Mouse (Mus musculus): Measurements from ENCODE around the gene Tnfaip8l1.

The Tnfaip8l1 gene

DNA sequence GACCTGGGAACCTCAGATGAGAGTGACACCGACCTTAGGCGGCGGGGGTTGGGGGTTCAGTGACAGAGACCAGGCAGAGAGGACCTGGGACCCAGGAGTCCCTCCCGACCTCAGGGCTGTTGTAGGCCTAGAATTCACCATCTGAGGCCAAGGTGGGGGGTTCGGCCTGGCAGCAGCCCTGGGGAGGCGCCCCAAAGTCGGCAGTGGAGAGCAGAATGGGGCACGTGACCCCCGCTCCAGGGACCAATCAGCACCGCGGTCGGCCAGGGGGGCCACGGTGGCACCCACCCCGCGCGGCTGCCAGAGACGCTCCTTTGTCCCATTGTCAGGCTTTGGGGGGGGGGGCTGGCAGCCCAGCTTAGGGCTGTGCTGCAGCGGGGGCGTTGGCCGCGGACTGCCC lies 22.9 kb upstream of the Tnfaip8l1 start:
- no peak for DNase-seq

GRCm38 (mm10) chr17:56139858-56140595 lies 22.2 kb upstream of the Tnfaip8l1 start, which contains the start of gene Sema6b:
TSS of gene Sema6b (minus strand) at chr17:56140343.
- peak; percentile 79 for DNase-seq

DNA sequence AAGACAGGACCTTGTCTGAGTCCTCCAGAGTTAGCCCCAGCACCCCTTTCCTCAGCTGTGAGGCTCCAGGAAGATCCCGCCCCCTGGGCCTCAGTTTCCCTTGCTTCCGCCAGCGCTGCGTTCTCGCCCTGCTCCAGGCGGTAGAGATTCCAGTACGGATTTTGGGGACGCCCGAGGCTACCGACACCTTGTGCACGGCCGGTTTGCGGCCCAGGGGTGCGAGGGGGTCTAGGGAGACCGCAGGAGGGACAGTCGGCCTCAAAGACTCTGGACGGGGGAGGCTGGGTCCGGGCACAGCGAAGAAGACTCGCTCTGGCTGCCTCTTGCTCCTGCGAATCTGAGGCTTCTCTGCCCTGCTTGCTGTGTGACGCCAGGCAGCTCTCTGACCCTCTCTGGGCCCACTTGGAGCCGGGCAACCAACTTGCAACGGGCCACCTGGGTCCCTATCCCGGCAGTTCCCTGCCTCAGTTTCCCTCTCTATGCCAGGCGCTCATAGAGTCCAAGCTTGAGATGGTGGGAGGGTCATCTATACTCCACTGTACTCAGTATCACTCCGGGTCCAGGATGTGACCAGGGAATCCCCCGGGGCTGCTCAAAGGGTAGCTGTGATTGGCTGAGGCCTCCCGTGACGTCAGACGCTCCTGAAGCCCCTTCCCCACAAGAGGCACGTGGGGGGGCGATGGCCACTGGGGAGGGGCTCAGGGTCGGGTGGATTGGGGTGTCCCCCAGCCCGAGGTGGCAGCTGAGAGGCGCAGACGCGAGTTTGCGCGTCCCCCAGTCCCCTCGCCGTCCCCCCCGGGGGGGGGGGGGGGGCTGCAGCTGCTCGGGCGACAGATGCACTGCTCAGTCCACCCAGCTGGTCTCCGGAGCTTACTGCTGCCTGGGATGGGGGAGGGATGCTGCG lies 20.3 kb upstream of the Tnfaip8l1 start:
- DNase-seq: peak; percentile 58

GRCm38 (mm10) chr17:56144546-56144945 lies 17.7 kb upstream of the Tnfaip8l1 start:
- no peak for DNase-seq

DNA sequence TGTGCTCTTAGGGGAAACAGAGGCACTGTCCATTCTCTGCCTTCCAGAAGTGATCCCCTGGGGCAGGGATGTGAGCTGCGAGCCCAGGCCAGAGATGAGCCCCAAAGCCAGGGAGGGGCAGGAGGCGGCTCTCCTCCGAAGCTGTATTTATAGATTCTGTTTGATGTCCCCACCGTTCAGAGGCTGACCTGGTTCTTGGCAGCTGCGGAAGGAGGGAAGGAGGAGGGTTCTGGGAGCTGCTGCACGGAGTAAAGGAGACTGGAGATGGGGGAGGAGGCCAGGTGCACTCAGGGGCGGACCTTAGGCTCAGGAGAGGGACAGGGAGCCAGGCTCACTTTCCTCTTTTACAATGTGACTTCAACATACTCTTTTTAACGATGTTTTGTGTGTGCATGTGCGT lies 16.1 kb upstream of the Tnfaip8l1 start:
- no peak for DNase-seq

GRCm38 (mm10) chr17:56147420-56147819 lies 14.9 kb upstream of the Tnfaip8l1 start:
- DNase-seq: no peak

- no peak for DNase-seq
Observed at GRCm38 (mm10) chr17:56148280-56148679, 14.0 kb upstream of the Tnfaip8l1 start.

DNA sequence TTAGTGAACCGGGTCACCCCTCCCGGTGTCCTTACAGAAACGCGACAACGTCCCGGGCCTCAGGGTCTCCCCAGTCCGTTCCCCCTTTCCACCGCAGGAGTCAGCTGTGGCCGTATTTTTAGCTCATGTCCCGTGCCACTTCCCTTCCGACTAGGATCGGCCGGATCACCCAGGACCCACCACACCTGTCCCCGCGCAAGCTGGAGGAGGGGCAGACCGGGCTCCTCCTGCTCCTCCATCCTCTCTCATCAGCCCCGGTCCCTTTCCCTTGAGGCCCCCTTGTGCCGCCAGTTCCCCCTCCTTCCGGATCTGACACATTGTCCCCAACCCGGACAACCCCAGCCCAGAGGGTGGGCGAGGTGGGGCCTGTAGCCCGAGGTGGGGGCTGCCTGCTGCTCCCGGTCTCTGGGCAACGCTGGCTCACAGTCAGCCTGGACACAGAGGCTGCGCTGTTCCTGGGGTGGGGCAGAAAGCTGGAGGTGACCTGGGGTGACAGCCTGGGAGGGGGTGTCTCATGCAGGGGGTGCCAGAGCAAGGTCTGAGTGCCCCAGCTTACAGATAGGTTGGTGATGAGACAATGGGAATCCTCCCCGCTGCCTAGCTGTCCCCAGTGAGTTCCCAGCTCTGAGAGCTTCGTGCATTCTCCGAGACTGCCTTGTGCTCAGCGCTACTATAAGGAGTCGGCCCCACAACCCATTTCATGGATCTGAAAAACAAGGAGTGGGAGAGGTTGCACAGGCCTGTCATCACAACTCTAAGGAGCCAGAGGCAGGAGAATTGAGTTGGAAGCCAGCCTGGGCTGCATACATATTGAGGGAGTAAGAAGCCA lies 13.3 kb upstream of the Tnfaip8l1 start:
- DNase-seq: no peak

GRCm38 (mm10) chr17:56149897-56150296 lies 12.4 kb upstream of the Tnfaip8l1 start:
- DNase-seq: no peak

- peak; percentile 68 for DNase-seq
Observed at GRCm38 (mm10) chr17:56153643-56154042, 8.6 kb upstream of the Tnfaip8l1 start.

DNA sequence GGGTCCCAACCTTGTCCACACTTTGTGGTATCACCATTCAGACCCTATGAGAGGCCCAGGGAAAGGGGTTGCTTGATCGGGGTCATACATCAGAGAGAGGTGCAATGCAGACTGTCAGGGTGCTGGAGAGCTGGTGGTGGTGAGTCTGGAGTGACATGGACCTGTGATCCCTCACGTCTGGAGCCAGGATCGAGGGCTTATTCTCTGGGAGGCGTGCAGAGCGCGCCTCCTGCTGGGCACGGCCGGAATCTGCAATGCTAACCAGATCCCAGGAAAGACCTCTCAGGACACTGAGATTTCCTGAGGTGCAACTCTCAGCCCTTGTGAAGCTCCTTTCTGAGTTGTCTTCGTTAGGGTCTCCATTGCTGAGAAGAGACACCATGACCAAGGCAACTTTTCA lies 2.5 kb upstream of the Tnfaip8l1 start:
- peak; percentile 82 for DNase-seq

DNA sequence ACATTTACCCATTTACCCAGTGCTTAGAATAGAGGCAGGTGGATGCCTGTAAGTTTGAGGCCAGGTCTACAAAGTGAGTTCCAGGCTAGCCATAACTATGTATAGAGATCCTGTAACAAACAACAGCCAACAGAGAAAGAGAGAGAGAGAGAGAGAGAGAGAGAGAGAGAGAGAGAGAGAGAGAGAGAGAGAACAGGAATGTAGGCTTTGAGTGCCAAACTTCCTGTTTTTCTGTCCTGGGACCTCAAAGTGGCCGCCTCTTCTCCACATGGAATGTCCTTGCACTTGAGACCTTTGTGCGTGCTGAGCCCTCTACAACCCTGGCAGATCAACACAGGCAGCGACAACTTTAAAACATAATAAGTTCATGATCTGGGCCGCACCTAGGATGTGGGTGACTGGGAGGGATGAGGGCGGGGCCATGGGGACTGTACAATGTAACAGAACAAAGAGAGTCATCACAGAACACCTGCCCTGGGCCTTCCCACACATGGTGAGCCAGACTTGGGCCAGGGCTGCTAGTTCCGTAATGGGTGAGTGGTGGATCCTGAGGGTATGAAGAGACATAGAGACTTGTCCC lies 1.3 kb downstream of the Tnfaip8l1 start:
- no peak for DNase-seq

DNA sequence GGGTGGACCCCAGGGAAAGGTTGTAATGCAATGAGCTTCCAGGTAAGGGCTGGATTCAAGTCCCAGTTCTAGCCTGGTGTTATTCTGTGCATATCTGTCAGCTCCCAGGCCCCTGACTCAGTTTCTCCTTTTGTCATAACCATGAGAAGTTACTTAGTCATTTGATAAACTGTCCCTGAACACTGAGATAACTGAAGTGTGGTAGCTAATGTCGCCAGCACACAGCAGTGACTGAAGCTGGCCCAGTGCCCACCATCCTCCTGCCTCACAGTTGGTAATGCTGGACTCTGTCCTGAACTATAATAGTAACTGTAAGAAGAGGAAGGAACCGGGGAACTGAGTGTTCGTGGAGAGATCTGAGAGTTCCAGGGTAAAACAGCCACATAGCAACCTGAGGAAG lies 2.2 kb downstream of the Tnfaip8l1 start:
- DNase-seq: peak; percentile 40

- peak; percentile 43 for DNase-seq
Observed at GRCm38 (mm10) chr17:56165671-56166070, 3.4 kb downstream of the Tnfaip8l1 start.

GRCm38 (mm10) chr17:56169830-56170229 lies 7.6 kb downstream of the Tnfaip8l1 start:
- peak; percentile 65 for DNase-seq

DNA sequence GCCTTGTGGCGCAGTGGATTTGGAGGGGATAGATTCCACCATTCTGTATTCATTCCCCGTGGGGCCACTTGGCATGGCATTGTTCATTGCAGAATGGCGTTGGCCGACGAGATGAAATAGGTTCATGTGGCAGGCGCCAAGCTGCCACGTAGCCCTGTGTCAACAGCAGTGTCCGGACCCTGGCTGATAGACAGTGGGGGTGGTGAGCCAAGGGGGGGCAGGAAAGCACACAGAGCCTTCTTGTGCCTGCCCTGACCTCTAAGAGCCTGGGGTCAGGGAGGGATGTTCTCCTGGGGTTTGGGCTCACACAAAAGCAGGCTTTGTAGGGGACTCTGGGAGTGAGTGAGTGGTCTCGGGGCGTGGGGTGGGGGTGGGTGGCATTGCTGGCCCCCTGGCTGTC lies 8.4 kb downstream of the Tnfaip8l1 start:
- peak; percentile 33 for DNase-seq

DNA sequence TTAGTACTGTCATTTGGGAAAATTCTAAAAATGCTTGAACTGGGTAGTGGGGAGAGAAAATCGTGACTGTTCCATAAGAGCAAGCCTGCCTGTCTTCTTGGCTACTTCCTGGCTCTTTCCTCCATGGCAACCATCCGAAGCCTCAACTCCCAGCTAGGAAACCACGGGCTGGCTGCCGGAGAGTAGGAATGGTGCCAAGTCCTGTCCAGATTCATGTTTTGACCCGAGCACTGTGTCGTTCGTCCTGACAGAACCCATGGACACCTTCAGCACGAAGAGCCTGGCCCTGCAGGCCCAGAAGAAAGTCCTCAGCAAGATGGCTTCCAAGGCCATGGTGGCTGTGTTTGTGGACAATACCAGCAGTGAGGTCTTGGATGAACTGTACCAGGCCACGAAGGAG lies 9.2 kb downstream of the Tnfaip8l1 start:
- no peak for DNase-seq

GRCm38 (mm10) chr17:56171881-56172280 lies 9.6 kb downstream of the Tnfaip8l1 start:
- no peak for DNase-seq

DNA sequence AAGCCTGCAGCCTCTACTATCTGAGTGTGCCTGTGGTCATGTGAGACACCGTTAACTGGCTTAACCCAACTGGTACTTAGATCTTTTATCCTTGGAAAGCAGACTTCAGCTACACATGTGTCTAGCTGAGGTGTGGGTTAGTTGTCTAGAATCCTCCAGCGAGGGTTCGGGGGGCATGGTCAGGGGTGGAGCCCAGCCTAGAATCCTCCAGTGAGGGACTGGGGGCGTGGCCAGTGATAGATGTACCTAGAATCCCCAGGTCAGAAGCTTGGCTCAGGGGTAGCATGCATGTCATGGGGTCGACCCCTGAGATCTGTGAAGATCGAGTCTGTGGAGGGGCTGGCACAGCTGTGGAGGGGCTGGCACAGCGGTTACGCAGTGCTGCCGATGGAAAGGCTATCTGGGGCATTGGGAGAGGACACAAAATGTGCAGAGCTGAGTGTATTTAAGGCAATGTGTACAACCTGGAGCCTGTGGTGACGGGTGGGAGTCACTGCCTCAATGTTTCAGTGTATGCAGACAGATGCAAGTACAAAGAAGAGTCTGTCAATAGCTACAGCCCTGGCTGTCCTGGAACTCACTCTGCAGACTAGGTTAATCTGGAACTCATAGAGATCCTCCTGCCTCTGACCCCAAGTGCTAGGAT lies 11.2 kb downstream of the Tnfaip8l1 start:
- no peak for DNase-seq

DNA sequence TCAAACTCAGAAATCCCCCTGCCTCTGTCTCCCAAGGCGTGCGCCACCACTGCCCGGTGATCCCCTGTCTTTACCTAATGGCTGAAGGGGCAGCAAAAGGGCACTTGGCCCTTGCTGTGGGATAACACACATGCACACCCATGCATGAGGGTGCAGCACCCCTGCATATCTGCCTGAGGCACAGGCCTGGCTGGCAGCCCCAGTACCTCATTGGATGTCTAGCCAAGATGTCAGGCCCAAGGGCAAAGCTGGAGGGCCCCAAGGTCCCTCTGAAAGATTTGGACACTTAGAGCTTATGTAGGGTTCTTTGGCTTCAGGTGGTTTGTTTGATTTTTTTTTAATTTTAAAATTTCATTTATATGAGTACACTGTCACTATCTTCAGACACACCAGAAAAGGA lies 13.1 kb downstream of the Tnfaip8l1 start:
- no peak for DNase-seq

DNA sequence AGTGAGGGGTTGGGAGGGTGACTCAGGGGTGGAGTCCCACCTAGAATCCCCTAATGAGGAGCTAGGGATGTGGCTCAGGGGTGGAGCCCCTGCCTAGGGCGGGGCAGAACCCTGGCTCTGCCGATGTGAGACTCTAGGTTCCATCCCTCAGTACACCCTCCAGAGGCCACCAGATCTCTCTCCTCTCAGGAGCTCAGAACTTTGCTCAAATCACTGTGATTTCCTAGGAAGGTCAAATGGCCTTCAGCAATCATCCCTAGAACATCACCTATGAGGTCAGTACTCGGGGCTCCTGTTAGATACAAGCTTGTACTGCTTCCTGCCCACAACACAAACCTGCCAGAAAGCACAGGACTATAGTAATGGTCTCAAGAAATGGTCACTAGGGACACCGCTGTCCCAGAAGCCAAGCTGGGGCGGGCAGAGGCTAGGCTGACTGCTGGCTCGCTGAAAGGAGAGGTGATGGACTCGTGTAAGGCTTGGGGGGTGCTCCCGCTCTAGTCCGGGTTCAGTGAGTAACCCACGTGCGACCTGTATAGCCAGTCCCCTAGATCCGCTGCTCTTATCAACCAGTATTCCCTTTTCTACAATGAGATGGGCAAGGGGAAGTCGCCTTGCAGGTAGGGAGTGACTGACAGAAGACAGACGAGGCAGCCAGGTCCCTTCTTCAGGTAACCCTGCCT lies 20.8 kb downstream of the Tnfaip8l1 start:
- no peak for DNase-seq

Measured in kidney, postnatal 10 days (tissue).